Mouse (Mus musculus) ES-Bruce4 (cell line): ENCODE results near the gene Flcn. TPM values are rescaled to one million over a fixed set of nuclear protein-coding genes. Genes with fewer than 3 reads are reported as not detected.

Experiments used
- H3K27ac ChIP-seq: 2 replicates; pipeline ENCODE4 v1.5.1; 2012; ENCODE audit warnings: low read length, inconsistent platforms; ENCODE audit not compliant: insufficient read depth
- H3K27me3 ChIP-seq: 2 replicates; pipeline ENCODE4 v1.6.1; 2012; ENCODE audit warnings: mild to moderate bottlenecking, low read length, inconsistent platforms; ENCODE audit not compliant: control insufficient read depth, poor library complexity, insufficient read depth, severe bottlenecking
- H3K36me3 ChIP-seq: 2 replicates; pipeline ENCODE4 v1.6.1; 2012; ENCODE audit warnings: inconsistent platforms, mild to moderate bottlenecking, low read length, moderate library complexity; ENCODE audit not compliant: control insufficient read depth, poor library complexity, insufficient read depth, severe bottlenecking
- H3K4me1 ChIP-seq: one replicate; pipeline ENCODE4 v1.8.1; 2011; ENCODE audit warnings: low read length; ENCODE audit not compliant: control insufficient read depth, insufficient read depth
- H3K4me3 ChIP-seq: 2 replicates; pipeline ENCODE4 v1.5.1; 2011; ENCODE audit warnings: low read depth, mild to moderate bottlenecking, low read length
- H3K9ac ChIP-seq: 2 replicates; pipeline ENCODE4 v1.6.1; 2012; ENCODE audit warnings: low read depth, mild to moderate bottlenecking, inconsistent platforms; ENCODE audit not compliant: poor library complexity, severe bottlenecking
- H3K9me3 ChIP-seq: replicated peaks from 2 replicates; pipeline ENCODE4 v1.6.1; 2012; ENCODE audit warnings: mild to moderate bottlenecking, low read length, inconsistent platforms; ENCODE audit not compliant: control insufficient read depth, poor library complexity, insufficient read depth, severe bottlenecking
- CTCF ChIP-seq: IDR thresholded peaks from one replicate; pipeline ENCODE4 v1.8.1; 2011; ENCODE audit warnings: low read depth, low read length
- EP300 ChIP-seq: IDR thresholded peaks from 2 replicates; pipeline ENCODE4 v1.6.1; 2011; ENCODE audit warnings: low read depth, low read length; ENCODE audit not compliant: insufficient read depth
- POLR2A ChIP-seq: IDR thresholded peaks from one replicate; pipeline ENCODE4 v1.8.1; 2011; ENCODE audit warnings: low read length; ENCODE audit not compliant: insufficient read depth
- polyA plus RNA-seq: library from polyadenylated mRNA; stranded (reverse); fragments of >200 nt; gene quantifications from 2 replicates; pipeline ENCODE4 v1.2.4, GENCODE M21; 2011; ENCODE audit warnings: low read depth; ENCODE audit not compliant: missing spikeins, insufficient read depth, insufficient read length

Flcn gene
- polyA plus RNA-seq, 1 experiment, result 17.8 TPM

DNA sequence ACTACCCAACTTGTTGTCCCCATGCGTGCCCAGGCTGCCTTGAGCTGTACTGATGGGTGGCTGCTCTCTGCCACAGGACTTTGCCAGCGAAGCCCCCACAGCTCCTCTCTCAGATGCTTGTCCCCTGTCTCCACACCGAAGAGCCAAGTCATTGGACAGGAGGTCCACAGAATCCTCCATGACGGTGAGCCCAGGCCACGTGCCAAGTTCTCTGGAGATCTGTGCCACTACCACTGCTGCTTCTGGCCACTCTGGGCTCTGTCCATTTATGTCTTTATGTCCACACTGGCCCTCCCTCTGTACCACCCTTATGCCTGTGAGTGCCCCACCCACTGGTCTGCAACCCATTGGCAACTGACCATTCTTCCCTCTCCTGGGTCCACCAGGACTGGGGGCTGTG, 67.9 kb downstream of the Flcn start:
- Histone ChIP-seq H3K9me3 (no peaks in the 10 kb centered on the region), H3K27me3 (no peaks in the 10 kb centered on the region)

More for the DNA sequence above, 67.9 kb downstream of the Flcn start:
- no peak overlapping the region for H3K9ac ChIP-seq
- TF ChIP-seq EP300 (no peak), CTCF (no peak), POLR2A (no peak)
- H3K4me1 ChIP-seq, result no peaks in the 10 kb centered on the region
- no peaks in the 10 kb centered on the region for H3K36me3 ChIP-seq
- H3K27ac ChIP-seq, result no peak overlapping the region
- no peak overlapping the region for H3K4me3 ChIP-seq

Other genes starting within 250 kb of the Flcn start
- gene Olfr222, start 233.8 kb downstream of the Flcn start, polyA plus RNA-seq, result not detected in 2 replicates
- not detected in 2 replicates for gene Olfr223, start 216.7 kb downstream of the Flcn start, polyA plus RNA-seq
- gene Mprip, start 148.7 kb downstream of the Flcn start, polyA plus RNA-seq, result 85.9 and 89.9 TPM in 2 replicates
- 5.3 and 7.0 TPM in 2 replicates for gene Pld6, start 22.4 kb downstream of the Flcn start, polyA plus RNA-seq
- 3.7 and 4.2 TPM in 2 replicates for gene Nt5m, start 29.4 kb upstream of the Flcn start, polyA plus RNA-seq
- 121 and 131 TPM in 2 replicates for gene Cops3, start 29.8 kb upstream of the Flcn start, polyA plus RNA-seq
- gene Med9, start 138.2 kb upstream of the Flcn start, polyA plus RNA-seq, result 19.8 and 19.9 TPM in 2 replicates
- gene Rasd1, start 154.9 kb upstream of the Flcn start, polyA plus RNA-seq, result 0.63 and 1.1 TPM in 2 replicates
- 7.6 and 10.5 TPM in 2 replicates for gene Pemt, start 236.5 kb upstream of the Flcn start, polyA plus RNA-seq